Mouse (Mus musculus) neutrophil, adult 5-6 weeks (primary cell): ENCODE measurements around the gene Cntfr. TPM values are rescaled to one million over a fixed set of nuclear protein-coding genes. Genes with fewer than 3 reads are reported as not detected.
A peak's percentile ranks its signal among the peaks of the same experiment; 100 is the strongest.
"Not testable (repeated sequence)": the region's sequence is repeated elsewhere in the genome, so short reads cannot be mapped to it uniquely, and the experiment has no call there.

Experiments
- ATAC-seq: fragments of 151-379, 151-347 bp; 2 replicates; pipeline ENCODE4 v1.8.0; 2017; ENCODE audit warnings: mild to moderate bottlenecking, moderate TSS enrichment; ENCODE audit not compliant: insufficient number of reproducible peaks, poor library complexity, low FRiP score, severe bottlenecking; ENCODE audit errors: extremely low read depth
- total RNA-seq: library from RNA; stranded (forward); fragments of 200-1000 nt; gene quantifications from 2 replicates; pipeline ENCODE4 v1.2.3, GENCODE M21; 2017

Cntfr gene
- not detected in 2 replicates for total RNA-seq

DNA sequence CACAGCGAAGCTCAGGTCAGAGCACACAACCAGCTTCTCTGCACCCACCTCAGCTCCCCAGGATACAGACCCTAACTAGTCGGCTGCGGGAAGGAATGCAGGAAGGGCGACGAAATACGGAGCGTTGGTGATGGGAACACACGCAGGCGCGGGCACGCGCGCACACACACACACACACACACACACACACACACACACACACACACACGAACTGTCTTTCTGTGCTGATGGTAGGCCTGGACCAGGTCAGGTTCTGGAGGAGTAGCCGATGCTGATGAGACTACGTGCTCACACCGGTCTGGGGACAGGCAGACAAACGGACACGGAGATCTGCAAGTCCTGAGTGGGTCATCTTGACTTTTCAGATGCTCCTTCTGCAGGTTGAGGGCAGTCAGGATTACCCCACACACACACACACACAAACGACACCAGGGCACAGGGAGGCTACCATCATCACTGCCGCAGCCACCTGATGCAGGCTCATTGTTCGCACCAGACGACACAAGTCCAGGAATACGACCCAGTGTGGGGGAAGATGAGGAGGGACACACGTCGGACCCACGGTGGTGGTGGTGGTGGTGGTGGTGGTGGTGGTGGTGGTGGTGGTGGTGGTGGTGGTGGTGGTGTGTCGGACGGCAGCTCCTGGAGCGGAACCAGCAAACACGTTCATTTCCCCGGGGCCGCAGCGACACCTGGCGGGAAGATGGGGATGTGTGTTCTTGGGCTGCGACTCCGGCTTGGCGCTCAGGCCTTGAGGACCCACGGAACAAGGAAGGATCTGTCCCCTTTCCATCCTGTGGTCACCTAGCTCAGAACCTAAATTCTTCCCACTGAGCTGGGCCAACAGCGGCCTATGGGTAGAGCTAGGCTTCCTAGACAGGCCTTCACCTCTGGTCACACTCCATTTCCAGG lies at the start of gene Cntfr:
Cntfr (minus strand) TSS at position 160 of the 912 bp plus-strand sequence.
- ATAC-seq, result not testable (repeated sequence)

DNA sequence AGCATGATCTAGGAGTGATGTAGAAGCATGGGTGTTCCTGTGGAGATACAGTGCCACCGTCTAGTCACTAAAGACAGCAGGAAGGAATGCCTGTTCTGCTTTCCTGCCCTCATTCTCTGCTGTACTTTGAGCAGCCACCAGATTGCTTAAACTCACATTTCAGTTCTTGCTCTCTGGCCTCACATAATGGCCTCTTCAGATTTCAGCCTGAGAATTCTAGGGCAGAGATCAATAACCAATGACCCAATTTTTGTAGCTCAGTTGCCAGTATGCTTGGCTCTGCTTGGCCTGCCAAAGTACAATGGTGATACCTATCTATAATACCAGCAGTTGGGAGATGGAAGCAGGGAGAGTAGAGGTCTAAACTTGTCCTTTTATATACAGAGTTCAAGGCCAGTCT lies 48.1 kb upstream of the Cntfr start:
- no peak for ATAC-seq

DNA sequence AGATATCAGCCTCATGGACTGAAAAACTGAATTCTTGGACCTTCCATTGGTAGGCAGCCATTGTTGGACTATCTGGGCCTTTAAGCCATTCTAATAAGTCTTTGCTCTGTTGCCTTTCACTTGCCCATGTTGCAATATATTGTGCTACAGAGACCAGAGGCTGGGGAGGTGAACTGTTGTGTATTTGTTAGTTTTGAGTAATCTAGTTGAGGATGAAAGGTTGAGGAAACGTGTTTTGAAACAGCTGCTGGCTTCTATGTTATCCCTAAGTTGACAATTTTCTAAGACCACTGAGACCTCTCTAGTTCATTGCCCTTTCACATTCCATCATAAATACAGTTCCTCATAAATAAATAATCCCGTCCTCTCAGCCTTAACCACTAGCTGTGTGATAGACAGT lies 47.2 kb upstream of the Cntfr start:
- ATAC-seq, result no peak

DNA sequence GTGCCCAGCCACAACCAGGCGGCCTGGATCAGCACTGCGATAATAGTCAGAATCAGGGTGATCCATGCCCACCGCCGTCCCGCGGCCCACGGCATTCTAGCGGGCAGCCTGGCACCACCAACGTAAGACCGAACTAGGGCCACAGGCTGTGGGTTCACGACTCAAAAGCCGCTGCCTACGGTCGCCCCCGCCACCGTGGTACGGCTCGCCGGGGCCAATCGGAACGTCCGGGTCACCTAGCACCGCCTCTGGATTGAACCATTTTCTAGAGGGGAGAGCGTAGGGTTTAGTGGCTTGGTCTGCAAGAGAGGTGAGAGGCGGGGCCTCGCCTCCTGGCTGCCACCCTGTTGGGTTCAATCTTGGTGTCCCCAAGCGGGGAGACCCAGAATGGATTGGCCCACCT lies 44.3 kb upstream of the Cntfr start:
- ATAC-seq, result peak; percentile 89

DNA sequence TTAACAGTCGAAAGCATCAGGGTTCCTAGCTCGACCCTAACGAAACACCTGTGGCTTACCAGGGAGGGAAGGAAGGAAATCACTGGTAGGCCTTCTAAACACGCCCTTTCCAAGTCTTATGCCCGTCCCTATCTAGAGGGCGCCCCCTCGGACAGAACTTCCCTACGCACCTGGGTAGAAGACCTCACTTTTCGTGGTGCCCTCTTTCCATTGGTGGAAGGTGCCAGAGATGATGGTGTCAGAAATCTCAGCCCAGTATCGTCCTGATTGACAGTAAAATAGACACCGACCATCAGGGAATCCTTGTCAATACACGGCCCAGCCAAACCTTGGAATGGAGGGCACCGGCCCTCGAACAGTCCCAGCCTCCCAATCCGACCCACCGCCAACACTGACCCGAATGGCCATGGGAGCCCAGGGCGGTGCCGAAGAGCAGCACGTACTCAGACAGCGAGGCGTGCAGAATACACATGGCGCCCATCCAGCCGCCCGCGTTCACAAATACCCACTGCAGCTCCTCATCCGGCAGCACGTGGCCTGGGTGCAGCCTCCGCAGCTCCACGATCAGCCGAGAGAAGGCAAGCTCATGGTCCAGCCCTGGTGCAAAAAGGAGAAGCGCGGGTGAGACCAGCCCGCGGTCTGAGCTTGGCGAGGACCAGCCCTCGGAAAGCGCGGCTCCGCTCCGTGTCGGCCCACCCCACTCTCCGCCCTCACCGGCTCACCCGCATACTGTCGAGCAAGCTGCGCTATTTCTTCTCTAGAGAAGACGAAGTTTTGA lies 43.7 kb upstream of the Cntfr start:
- ATAC-seq, result peak; percentile 47

DNA sequence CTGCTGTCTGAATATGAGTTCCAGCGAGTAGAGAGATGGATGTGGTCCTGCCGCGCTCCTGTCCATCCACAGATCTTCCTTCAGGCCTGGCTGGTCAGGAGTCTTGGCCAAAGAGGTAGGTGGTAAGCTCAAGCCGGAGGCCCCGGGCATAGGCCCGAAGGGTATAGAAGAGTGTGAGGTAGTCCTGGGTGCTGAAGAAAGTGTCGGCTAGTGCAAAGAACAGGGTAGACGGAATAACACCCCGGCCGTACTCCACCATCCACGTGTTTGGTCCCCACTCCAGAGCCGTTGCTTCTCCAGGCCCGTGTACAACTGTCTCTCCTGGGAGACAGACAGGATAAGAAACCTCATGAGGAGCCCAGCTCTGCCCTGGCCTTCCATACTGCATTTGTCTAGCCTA lies 42.4 kb upstream of the Cntfr start:
- ATAC-seq, result no peak

DNA sequence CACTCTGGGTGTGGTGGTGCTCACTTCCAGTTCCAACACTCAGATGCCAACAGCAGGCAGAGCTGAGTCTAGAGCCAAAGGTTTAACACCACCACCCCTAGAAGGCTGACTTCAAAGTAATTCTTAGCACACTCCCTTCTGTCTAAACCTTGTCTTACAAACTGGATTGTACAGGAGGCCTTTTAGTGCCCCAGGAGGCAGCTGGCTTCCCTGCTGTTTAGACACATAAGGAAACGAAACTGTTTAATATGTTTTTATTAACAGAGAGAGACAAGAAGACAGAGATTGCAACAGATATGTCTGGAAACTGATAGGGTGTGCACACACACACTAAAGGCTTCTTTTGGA lies 41.3 kb upstream of the Cntfr start:
- ATAC-seq, result no peak

DNA sequence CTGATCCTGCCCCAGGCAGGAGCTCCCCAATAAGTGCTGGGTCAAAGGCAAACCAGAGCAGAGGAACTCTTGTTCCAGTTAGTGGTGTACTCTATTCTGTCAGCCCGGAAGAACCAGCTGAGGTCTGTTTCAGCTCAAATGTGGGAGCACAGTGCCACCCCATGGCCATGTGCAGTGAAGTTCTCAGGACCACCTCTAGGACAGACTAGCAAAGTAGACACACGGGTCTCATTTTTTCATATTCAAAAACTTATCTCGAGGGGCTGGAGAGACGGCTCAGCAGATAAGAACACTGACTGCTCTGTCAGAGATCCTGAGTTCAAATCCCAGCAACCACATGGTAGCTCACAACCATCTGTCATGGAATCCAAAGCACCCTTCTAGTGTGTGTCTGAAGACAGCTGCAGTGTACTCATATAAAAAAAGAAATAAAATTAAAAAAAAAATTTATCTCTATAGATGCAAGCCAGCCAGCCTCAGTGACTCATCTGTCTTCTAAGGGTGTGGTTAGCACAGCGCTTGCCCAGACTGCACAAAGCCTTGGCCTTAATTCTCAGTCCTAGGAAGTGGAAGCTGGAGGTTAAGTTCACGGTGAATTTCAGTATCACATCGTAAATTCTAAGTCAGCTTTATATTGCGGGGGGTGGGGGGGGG lies 40.8 kb upstream of the Cntfr start:
- peak; percentile 56 for ATAC-seq

DNA sequence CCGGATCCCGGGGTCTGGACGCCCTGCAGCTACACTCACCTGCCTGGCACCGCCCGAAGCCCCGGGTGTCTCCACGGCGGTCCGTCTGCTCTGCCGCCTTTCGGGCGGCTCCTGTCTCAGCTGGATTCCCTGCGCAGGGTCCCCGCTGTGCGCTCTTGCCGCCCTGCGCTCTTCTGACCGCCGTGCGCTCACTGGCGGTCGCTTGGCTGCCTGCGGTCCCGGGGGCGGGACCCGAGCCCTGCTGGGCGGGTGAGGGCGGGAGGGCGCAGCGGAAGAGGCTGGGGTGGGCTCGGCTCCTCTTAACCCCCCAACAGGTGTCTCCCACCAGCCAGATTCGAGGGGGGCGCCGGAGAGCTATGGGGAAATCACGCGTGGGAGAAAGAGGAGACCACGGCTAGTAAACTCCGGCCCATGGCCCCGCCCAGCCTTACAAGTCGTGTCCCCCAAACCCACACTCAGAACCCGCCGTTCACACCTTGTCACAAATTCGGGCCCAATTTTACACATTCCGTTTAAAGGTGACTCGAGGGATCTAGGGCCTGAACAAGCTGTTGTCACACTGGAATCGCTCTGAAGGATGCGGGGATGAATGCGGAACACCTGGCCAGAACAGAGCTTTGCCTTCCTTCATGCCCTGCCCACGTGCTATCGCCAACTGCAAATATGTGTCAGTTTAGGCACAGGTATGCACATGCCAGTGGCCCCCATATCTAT lies 34.3 kb upstream of the Cntfr start, which contains the start of gene Arid3c:
Arid3c (minus strand) TSS at position 91 of the 714 bp plus-strand sequence.
- no peak for ATAC-seq

DNA sequence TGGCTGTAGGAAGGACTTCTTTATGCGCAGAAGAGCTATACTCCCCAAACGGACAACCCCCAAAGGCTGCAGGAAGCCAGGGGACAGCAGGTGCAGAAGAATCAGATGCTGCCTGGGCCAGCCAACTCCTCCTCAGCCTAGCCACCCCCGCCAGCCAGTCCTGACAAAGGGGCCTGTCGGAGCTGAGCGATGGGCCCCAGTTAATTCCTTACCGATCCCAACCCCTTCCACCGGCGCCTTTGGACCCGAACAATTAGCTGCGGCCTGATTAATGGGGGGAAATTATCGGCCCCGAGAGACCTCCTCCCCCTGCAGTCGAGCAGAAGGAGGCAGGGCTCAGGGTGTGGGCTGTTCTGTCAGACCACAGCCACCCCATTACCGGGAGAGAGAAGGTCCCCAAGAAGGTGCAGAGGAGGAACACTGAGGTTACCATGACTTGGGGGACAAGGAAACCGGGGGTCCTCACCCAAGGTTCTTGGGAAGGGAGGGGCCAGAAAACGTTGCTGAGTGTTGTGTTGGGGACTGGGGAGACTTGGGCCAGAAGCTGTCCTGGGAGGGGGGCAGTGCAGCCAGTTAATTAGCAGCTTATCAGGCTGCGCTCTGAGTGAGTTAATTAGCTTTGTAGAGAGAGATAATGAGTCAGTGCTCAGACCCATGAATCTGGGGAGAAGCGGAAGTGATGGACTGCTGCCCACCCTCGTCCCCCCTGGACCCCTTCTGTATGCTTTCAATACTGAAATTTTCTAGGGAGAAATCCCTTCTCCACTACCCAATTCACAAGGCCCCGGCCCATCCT lies 30.1 kb upstream of the Cntfr start:
- ATAC-seq, result no peak

DNA sequence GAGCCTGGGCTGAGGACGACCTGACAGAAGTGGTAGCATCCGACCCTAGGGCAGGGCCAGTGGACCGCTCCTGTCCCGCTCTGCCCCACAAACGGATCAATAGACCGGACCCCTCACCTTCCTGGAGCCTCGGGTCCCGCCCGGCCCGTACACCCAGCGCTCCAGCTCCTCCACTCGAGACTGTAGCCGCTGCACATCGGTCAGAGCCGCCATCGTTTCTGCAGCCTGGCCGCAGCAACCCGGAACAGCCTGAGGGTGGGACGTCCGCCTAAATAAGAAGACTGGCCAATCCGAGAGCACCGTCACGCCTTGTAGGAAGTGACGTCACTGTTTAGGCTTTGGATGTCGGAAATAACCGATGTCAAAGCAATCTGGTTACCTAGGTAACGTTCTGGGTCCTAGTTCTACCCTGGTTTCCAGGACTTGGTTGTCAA lies 26.0 kb upstream of the Cntfr start, which contains the start of gene Dctn3:
Dctn3 (minus strand) TSS at position 253 of the 434 bp plus-strand sequence.
- peak; percentile 96 for ATAC-seq

DNA sequence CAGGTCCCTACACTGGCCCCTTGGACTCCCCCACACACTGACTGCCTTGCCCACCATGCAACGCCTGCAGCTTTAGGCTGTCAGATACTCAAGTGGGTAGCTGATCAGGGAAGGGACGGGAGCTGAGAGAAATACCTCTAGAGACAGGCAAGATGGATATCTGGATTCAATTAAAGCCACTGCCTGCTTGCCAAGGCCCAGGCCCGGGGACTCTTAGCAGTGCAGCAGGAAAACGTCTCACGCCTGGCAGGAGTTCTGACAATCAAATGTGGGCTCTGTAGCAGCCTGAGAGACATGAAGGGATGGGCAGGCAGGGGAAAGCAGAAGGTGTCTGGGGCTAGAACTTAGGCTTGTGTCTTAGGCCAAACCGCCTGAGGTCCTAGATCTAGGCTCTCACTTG lies 19.9 kb upstream of the Cntfr start:
- no peak for ATAC-seq

DNA sequence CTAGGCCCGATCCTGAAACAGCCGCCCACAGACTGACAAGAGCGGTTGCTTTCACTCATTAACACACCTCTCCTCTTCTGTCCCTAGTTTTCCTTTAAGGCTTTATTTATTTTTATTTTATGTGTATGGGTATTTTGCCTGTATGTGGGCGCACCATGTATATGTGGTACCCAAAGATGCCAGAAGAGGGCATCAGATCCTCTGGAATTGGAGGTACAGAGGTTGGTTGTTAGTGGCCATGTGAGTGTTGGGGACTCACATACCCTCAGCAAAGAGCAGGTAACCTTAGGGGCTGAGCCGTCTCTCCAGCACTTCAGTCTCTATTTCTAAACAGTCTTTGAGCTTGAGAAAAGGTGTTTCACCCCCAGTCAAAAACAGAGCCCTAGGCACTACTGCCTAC lies 18.7 kb upstream of the Cntfr start:
- ATAC-seq, result no peak

DNA sequence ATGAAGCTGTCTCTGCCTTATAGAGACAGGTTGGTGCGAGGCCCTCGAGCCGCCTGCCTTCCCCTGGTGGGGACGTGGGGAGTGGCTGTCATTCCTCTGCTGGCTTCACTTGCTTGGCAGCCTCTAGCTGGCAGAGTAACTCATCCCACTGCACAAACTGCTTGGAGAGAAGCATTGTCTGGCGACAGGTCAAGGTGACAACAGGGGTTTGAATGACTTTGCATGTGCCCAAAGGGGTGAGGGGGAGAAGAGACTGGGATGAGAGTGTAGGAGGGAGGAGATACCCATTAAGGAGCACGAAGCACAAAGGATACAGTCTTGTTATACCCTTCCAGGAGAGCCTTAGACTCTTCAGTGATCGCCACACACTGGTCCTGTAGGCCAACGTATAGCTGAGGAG lies 18.2 kb upstream of the Cntfr start:
- no peak for ATAC-seq

DNA sequence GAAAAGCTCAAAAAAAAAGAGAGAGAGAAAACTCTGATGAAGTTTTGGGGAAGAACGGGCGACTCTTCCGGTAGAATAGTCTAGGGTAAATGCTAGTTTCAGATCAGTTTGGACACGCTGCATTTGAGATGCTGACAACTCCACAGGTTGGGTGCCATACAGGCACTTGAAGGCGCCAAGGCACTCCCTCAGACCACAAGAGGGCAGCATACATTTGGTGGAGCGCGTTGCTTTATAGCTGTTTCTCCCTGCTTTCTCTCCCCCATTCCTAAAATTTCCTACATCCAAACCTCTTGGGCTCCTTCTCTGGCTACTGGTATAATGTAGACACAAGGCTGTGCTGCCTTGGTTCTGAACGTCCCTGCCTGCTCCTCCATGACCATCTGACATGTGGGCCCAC lies 17.4 kb upstream of the Cntfr start:
- peak; percentile 42 for ATAC-seq

DNA sequence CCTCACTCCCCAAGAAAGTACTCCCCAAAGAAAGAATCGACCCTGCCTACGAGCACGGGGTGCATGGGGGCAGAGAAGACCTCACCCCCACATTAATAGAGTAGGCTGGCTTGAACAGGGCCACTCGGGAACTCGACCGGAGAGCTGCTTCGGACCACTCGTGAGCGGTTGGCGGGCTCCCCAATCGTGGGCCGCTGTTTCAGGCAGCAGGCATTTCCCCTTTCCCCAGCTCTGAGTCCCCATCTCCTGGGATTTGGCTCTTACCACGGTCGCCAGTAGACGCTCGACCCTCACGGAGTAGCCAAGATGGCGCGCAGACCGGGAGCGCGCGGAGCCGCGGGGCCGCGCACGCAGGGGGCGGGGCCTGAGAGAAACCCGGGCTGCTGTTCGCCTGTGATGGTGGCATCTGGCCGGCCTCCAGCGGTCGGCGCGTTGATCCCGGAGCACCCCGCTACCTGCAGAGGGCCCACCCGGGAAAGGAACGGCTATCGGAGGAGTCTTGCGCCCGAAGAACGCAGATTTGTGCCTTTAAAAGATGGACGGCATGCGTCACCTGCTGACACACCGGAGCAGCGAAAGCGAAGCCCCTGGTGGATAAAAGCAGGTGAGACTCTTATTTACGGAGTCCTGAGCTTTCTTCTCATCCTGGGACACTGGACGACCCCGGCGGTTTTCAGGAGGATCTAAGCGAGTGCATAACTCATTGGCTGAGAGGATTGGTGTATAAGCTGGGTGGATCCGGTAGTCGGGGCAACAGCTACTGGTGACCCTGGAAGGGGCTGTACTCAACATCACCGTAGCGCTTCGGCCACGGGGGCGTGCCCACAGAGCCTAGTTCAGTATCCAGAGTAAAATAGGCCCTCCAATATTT lies 16.5 kb upstream of the Cntfr start, which contains the start of gene Rpp25l:
Rpp25l (minus strand) TSS at position 338 of the 871 bp plus-strand sequence.
- peak; percentile 40 for ATAC-seq
